Mouse (Mus musculus): ENCODE results near the gene 6820408C15Rik.

6820408C15Rik gene

GRCm38 (mm10) chr2:152476763-152477162 lies 61.4 kb downstream of the 6820408C15Rik start, which contains the start of gene Defb20:
TSS of gene Defb20 (plus strand) at chr2:152477063.
- no peak for DNase-seq

DNA sequence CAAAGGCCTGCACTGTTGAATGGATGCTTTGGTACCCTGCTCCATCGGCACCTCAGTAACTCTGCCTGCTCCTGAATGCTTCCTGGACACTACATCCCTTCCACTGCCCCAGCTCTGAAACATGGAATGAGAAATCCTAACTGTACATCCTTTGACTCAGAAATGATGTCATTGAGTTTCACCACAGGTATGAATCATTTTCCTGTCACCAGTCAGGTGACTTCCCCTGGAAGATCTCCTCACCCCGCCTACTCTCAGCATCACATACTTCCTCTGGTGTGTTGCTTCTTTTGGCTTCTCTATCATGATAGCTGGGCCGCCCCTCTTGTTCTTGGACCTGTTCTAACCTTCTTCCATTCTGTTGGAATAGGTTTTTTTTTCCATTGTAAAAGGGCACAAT lies 65.5 kb downstream of the 6820408C15Rik start:
- DNase-seq: no peak

GRCm38 (mm10) chr2:152481726-152482125 lies 66.3 kb downstream of the 6820408C15Rik start:
- DNase-seq: no peak

GRCm38 (mm10) chr2:152487024-152487423 lies 71.6 kb downstream of the 6820408C15Rik start:
- DNase-seq: no peak

DNA sequence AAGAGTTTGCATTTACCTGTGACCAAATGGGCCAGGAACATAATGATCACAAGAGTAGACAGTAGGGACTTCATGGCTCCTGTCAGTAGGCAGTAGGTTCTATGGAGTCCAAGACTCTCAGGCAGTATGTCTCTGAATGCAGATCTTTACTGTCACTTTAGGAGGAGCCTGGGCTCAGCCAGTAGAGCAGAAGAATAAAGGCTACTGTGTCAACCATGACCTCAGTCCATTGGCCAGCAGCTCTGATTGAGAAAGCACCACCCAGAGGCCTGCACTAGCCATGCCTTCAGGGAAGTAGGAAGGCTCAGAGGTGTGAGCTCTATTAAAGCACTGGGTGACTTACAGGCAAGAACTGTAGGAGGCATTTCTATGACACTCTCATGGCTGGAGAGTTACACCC lies 74.7 kb downstream of the 6820408C15Rik start, which contains the start of gene Defb22:
TSS of gene Defb22 (minus strand) at position 101 of the 400 bp plus-strand sequence.
- no peak for DNase-seq

- DNase-seq: no peak
Observed at GRCm38 (mm10) chr2:152493151-152493550, 77.8 kb downstream of the 6820408C15Rik start.
